Mouse (Mus musculus) liver (tissue): ENCODE measurements around the gene Wscd2.

ENCODE experiments used
- DNase-seq: peaks from one replicate; pipeline ENCODE4 v3.0.0-alpha.2; 2020; ENCODE audit warnings: mixed read lengths

The Wscd2 gene

DNA sequence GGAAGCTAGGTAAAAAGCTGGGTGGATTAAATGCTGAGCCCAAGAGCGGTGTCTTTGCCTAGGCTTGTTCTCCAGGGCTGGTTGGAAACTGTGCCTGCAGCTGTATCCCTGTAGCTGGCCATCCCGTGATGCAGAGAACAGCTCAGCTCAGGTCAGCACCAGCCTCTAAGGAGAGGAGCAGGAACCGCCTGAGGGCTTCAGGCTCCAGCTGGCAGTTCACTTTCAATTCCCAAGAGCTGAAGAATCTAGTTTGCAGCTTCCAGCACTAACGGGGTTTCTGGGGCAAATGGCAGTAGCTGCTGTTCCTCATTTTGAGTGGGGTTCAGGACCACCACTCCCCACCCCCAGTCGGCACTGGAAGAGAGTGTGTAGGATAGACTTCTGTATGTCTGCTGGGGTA, 51.1 kb downstream of the Wscd2 start:
- no peak for DNase-seq

DNA sequence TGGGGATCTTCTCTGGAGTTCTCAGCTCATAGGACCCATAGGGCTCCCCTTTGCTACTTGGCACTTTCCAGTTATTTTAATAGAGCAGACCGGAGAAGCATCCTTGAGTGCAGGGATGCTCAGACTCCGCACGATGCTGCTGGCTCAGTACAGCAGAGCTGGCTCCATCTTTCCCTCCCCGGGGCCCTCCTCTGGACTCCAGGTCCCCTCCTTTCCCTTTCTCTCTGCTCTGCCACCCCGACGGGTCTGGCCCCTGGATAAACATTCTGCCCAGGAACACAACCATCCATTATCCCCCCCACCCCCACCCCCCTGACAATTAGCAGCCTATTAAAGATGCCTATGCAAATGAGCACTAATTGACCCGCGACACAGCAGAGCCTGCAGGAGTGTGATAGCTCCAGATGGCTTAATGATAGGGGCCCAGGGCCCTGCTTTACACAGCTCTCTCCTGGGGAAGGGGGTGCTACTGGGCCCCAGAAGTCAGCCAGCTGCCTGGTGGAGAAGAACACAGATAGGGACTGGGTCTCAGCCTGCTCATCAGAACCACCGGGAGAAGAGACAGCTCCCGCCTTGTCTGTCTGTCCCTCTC, 52.8 kb downstream of the Wscd2 start:
- peak; percentile 29 for DNase-seq

DNA sequence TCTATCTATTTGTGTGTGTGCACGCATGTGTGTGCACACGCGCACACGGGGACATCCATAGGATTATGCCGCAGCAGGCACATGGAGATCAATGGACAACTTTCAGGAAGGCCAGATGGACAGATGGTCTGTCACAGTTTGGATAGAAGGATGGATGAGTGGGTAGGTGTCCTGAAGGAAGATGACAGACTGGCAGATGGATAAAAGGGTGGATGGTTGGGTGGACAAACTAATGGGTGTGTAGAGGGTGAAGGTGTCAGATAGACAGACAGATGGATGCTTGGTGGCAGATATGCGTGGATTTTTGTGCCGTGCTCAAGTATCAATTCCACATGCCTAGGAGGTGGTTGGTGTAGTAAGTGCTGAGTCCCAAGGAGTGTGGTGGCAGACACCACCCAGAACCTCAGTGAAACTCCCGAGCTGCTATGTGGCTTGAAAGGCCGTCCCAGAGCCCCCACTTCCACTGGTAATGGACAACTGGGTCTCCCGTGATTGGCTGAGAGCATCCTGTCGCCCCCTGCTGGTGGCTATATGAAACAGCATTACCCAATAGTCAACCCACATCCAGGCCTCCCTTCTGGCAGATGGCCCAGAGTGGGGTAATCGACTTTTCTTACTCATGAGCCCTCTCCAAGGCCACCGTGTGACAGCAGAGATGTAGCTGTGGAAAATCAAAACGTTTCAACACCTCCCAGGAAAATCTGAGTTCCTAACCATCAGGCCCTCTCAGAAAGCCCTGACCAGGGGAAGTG, 58.0 kb downstream of the Wscd2 start:
- DNase-seq = peak; percentile 15

DNA sequence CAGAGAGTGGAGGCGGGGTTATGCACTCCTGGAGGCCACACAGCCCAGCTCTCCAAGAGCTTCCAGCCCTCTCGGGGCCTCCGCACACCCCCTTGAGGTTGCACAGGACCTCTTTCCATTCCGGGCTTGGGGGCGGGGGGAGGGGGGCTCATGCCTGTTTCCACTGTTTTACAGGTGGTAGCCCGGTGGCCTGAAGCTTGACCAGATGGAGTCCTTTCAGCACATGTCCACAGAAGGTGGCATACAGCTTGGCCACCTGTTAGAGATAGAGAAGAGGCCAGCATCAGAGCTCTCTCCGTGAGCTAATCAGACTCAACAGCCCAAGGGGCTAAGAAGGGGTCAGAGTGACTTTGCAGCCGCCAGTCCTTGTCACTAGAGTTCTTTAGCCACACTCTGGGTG, 60.1 kb downstream of the Wscd2 start:
- DNase-seq = no peak

DNA sequence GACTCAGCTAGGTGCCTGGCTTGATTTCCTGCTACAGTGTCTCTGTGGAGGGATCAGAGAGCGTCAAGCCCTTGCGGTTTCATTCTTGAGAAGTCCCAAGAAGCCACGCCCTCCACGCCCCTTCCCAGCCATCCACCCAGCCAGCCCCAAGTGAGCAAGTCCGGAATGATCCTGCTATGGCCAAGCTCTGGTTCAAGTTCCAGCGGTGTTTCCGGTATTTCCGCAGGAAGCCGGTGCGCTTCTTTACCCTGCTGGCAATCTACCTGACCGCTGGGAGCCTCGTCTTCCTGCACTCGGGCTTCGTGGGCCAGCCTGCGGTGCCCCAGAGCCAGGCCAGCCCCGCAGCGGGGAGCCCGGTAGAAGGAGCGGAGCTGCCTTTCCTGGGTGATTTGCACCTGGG, 60.6 kb downstream of the Wscd2 start:
- DNase-seq = no peak

DNA sequence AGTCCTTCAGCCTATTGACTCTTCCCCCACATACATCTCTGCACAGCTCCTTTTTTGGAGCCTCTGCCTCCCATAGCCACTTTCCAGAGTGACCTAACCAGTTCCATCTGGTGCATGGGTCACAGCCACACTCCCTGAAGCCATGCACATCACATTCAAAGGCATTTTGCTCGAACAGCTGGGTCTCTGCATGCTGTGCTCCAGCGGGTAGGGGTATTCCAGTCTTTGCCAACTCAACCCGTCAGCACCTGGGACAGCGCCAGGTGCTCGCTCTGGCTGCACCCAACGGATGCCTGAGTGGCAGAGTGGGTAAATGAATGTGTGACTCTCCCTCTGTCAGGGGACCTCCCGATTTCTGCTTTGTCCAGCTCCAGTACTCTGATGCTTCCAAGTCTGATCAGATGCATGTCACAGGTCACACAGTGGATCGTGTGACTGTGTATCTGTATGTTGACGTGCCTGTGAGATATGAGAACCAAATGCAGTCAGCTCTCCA, 63.3 kb downstream of the Wscd2 start:
- DNase-seq = peak; percentile 29

DNA sequence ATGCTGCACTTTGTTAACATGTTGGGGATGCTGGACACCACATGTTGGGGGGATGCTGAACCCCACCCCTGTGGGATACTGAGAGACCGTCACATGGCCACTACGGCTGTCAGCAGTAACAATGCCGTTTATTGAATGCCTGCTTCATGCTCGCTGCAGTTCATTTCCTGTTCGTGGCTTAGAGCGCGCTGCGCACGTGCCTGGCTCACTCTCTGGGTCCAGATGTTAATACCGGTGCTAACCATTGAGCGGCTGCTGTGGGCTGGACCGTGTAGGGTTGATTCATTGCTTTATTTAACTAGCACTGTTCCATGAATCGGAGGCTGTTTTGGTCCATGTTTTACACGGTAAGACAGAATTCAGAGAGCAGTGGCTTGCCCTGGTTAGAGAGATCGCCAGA, 64.0 kb downstream of the Wscd2 start:
- DNase-seq = no peak

DNA sequence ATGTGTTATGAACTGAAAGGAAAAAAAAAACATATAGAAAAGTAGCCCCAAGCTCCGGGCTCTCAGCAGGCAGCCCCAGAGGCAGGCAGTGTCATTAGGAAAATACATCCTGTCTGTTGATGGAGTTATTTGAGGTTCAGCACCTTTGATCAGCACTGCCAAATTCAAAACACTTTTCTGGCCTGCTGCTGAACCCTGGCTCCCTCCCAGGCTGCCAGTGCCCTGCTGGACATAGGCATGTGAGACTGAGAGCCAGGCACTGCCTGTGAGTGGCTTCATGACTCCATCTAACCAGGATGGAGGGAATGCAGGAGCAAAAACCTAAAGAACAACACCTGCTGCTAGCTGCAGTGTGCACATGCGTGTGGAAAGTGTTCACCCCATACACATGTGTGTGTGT, 64.4 kb downstream of the Wscd2 start:
- no peak for DNase-seq

DNA sequence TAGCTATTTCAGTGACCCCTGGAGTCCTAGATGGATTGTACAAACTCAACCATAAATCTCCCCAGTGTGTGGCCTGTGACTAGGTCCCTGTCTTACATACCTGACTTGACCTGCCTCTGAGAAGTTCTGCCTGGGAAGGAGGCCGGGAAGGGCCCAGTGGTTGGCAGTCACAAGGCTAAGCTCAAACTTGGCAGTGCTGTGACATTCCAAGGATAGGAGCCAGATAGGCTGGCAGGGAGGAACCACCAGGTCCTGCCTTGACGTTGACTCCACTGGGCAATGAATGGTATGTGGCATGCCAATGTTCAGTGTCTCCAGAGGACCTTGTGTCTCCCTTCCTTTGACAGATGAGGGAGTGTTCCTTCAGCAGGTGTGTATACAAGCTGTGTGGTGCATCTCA, 65.6 kb downstream of the Wscd2 start:
- DNase-seq = no peak

DNA sequence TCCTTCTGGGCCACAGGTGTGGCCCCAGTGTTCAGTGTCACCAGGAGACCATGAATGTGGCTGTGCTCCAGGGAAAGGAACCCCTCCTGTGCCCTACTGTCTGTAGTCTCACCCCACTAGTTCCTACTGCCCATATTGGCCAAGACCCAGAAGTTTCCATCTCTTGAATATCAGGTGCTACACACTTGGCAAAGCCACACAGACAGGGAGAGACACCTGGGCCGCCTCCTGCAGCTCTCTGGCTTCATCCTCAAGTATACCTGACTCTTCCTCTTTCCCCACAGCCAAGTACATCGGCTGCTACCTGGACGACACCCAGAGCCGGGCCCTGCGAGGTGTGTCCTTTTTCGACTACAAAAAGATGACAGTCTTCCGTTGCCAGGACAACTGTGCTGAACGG, 67.9 kb downstream of the Wscd2 start:
- no peak for DNase-seq

DNA sequence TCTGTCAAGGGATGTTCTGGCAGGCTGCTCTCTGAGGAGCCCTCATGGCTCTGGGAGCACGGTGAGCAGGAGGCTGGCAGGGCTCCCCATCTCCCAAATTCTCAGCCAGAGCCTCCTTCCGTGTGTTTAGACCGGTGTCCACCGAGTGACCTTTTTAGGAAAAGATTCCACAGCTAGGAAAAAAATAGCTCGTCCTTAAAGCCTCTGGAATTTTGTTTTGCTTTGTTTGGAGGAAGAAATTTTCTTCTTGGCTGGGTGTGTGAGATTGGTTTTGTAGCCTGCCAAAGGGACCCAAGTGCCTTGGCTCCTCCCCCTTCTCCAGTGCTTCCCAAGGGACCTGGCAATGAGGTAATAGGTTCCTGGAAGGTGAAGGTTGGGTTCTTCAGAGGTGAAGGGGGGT, 69.5 kb downstream of the Wscd2 start:
- no peak for DNase-seq

DNA sequence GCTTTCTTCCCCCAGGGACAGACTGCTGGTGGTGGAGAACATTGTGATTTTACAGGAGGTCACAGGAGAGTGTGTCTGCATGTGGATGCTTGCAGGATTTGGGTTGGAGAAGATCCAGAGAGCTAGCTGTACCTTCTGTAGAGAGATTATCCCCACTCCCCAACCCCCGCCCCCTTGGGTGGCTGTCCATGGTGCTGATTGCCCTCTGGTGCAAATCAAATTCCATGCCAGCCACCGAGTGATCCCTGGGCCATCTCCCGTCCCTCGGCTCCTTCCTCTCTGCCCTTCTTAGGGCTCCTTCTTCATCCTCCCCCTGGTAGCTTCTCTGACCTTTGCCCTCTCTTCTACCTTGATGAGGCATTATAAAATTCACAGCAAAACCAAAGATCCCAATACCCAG, 74.3 kb downstream of the Wscd2 start:
- DNase-seq = no peak

DNA sequence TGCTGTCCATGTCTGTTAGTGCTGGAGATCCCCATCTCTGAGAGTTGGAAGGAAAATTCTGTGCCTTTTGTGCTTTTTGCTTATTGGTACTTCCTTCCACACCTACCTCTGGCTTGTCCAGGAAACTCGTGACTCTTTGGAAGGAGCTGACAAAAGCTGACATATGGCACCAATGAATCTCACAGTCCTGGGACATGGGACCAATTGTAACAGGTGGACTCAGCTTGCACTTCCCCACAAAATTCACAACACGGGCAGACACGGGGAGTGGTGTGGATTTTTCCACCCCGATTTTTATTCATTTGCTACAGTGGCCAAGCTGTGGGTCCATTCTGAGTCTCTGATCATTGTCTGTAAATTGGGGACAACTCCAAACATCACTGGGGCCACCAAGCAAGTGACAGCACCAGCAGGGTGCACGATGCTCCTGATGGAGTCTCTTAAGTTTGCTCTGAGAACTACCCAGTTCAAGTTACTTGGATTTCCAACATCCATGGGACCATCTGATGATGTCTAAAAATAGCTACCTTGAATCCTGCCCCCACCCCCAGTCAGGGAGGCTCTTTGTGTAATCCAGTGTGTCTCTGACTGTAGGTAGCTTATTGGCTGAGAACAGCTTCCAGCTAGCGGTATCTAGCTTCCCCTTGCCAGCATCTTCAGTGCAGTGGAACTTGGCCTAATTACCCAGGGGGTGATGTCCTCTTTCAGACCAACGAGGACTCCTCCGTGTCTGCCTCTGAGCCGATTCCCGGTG, 75.1 kb downstream of the Wscd2 start:
- no peak for DNase-seq

DNA sequence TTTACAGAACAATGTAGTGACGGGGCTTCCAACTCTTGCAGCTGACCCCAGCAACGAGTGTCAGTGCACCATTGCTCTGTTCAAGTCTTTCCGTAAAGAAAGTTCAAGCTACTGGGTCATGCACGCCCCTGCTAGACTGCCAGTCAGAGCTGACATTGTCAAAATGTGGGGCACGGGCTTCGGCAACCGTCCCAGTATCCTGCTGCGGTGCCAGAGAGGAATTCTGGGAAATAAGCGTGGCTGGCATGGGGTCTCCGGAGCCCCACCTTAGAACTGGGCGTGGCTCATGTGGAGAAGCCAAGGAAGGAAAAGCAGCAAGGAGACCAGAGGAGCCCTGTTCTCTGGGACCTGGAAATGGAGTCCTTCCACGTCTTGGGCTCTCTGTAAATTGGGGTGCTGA, 75.7 kb downstream of the Wscd2 start:
- DNase-seq = no peak

DNA sequence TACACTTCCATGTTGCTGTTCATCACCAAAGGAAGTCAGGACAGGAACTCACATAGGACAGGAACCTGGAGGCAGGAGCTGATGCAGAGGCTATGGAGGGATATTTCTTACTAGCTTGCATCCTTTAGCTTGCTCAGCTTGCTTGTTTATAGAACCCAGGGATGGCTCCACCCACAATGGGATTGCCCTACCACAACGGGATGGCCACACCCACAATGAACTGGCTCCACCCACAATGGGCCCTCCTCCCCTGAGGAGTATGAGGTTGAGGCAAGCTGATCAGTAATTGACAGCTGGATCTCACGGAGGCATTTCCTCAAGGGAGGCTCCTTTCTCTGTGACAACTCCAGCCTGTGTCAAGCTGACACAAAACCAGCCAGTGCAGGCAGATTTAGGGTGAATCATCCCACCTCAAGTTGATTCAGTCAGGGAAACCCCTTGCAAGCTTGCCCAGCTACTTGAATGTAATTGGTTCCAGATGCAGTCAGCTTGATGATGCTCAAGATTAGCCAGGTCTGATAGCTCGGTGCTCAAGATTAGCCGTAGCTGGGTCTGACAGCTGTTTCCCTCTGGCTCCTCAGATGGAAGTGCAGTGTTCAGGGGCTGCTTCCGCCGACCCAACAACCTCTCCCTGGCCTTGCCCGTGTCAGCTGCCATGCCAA, 80.1 kb downstream of the Wscd2 start:
- peak; percentile 12 for DNase-seq

DNA sequence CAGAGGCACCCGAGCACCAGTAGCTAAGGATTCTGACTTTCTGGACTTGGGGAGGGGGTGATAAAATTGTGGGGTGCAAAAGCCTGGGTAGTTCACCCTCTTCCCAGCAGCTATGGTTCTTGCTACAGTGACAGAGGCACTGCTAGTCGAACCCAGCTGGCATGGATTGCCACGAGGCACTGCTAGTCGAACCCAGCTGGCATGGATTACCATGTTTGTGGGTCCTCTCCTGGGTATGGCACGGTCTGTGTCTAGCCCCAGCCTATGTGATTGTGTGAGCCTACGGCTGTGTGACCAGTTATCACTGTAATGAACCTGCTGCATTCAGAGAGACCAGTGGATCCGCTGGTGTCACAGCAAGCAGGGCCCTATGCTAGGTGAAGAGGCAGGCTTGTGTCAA, 87.4 kb downstream of the Wscd2 start:
- DNase-seq = no peak

DNA sequence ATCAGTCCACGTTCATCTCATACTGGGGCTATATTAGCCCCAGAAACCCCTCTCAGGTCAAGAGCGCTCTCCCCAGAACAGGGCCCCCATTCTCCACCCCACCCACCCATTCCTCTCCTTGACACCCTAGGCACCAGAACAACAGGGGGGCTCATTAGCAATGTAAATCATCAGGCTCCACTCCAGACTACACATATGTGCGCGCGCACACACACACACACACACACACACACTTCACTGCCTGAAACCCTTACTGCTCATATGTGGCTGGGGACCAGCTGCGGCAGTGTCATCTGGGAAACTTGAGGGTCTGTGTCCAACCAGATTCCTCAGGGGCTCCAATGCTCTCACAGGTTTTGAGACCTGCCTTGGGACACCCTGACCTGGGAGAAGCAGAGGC, 88.3 kb downstream of the Wscd2 start:
- no peak for DNase-seq

DNA sequence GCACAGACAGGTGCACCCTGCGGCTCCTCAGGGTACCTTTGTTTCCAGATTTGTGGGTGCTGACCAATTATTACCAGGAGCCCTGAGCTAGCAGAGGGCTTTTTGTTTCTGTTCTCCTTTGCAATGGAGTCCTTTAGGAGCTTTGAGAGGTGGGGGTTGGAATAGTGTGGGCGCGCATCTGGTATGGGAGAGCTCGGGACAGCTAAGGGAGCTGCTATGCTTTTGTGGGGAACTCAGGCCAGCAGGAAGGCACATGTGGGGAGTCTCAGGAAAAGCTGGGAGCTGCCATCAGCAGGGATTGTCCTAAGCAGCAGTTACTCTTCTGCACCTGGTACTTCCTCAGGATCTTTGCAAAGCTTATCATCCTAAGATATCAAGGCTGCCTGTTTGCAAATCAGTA, 89.0 kb downstream of the Wscd2 start:
- no peak for DNase-seq

DNA sequence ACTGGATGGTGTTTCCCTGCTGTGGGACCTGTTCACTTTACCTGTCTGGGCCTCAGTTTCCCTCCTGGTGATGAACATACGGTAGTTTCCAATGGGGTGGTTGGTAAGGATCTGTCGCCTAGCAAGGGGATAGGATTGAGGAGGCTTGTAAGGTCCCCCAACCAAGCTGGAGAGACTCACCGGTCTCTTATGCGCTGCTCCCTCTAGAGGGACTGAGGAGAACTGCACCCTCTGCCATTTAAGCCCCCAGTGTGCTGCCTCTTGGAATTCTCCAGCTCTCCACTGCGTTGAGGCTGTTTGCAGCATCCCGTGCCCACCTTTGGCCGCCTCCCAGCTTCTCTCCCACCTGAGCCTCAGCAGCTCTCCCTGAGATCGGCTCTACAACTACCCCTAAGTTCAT, 90.1 kb downstream of the Wscd2 start:
- no peak for DNase-seq

DNA sequence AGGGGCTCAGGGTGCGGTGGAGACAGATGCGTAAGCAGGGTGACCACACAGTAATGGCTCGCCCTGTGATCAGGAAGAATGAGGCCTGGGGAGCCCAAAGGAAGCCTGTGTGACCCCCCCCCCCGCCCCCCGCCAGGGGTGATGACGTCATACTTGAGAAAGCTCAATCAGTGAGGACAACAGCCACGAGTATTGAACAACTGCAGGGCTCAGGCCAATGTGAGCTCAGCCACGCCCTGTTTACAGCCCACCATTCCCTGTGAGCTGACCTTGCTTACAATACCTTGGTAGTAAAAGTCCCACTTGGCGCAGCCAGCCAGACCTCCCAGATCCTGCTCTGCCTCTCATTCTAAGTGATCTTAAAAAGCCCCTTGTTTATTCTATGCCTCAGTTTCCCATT, 90.7 kb downstream of the Wscd2 start:
- DNase-seq = no peak

DNA sequence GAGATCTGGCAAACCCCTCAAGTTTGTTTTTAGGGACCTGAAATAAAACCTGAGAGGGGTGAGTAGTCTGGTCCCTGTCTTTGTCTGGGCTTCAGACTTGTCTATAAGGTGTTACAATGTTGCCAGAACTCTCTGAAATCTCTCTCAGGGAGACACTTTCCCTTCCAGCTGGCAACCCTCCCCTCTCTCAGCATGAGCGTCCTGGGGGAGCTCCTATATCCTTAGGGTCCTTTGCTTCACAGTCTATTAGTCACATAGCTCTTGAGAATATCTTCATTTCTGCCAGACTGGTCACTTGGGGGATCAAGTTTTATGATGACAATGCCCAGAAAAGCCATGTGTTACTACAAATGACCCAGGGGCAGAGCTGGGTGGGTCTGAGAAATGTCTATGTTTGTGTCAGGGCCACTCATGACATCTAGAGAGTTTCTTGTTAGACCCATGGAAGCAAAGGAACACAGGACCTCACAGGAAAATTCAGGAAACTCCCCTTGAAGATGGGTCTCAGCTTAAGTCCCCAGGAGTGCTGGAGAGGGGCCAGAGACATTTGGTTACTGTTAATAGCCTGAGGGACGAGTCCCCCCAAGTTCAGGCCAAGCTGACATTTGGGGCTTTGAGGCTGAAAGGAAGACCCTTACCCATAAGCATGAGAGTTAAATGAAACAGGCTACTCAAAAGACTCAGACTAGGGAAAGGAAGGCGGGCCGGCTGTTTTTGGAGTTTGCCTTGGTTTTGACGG, 93.5 kb downstream of the Wscd2 start:
- no peak for DNase-seq

DNA sequence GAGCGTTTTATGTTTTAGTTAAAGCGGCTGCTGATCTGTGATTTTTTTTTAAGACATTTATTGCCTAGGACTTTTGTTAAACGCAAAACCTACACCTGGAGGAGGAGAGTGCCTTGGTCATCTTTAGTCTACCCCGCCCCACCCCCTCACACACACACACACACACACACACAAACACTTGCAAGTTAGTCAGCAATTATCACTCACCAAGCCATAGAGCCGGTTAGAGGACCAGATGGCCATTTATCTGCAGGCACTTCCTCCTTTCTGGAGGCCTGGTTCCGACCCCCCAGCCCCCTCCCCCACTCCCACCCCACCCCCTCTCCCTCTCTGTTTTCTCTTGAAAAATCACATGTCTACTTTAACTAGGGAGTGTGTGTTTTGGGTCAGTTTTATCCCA, 94.3 kb downstream of the Wscd2 start:
- DNase-seq = peak; percentile 10
